Mouse (Mus musculus): ENCODE measurements at regions not wholly inside any gene's neighbourhood (a gene's known extent, or its start where the extent isn't known, plus 50 kb on each side); places are given as distances from the start of the nearest gene placed in this dataset.

- H3K27me3 ChIP-seq (ENCODE audit: control insufficient read depth, insufficient read depth, insufficient read length) = no peaks in the 10 kb centered on the region
- H3ac ChIP-seq (ENCODE audit: control insufficient read depth, insufficient read length, low read depth) = no peak overlapping the region
- no peak overlapping the region for H3K4me3 ChIP-seq (ENCODE audit: insufficient read depth, poor library complexity, severe bottlenecking)
- H3K79me3 ChIP-seq (ENCODE audit: low read depth) = no peaks in the 10 kb centered on the region
- H3K36me3 ChIP-seq (ENCODE audit: control insufficient read depth, insufficient read depth) = no peaks in the 10 kb centered on the region
- H3K79me2 ChIP-seq (ENCODE audit: control insufficient read depth, insufficient read depth) = no peaks in the 10 kb centered on the region
- TF ChIP-seq MAX (IDR thresholded peaks at IDR 0.05) = no peak
- no peak for TF ChIP-seq USF1 (IDR thresholded peaks at IDR 0.05; ENCODE audit: low read depth)
- TF ChIP-seq CTCF (IDR thresholded peaks at IDR 0.05; ENCODE audit: control insufficient read depth, insufficient read depth, insufficient read length) = no peak
- TF ChIP-seq MYOD1 (IDR thresholded peaks at IDR 0.05; ENCODE audit: control insufficient read depth, insufficient read length, low read depth) = no peak
- TF ChIP-seq MYOG (IDR thresholded peaks at IDR 0.05; ENCODE audit: control insufficient read depth, extremely low read depth, insufficient read length) = no peak
- TF ChIP-seq FOSL1 (IDR thresholded peaks at IDR 0.05; ENCODE audit: insufficient read depth, low read length, poor library complexity, severe bottlenecking) = no peak
- TF ChIP-seq CEBPB (IDR thresholded peaks at IDR 0.05; ENCODE audit: low read depth) = no peak
These were observed 279.5 kb upstream of the Kcnab2 start for GRCm38 (mm10) chr4:152757191-152757590.

- H3K27me3 ChIP-seq (ENCODE audit: control insufficient read depth, insufficient read depth, insufficient read length) = no peaks in the 10 kb centered on the region
- H3K79me3 ChIP-seq (ENCODE audit: low read depth) = no peaks in the 10 kb centered on the region
- H3K36me3 ChIP-seq (ENCODE audit: control insufficient read depth, insufficient read depth) = no peaks in the 10 kb centered on the region
- no peaks in the 10 kb centered on the region for H3K79me2 ChIP-seq (ENCODE audit: control insufficient read depth, insufficient read depth)
- H3ac ChIP-seq (ENCODE audit: control insufficient read depth, insufficient read length, low read depth) = no peak overlapping the region
- H3K4me3 ChIP-seq (ENCODE audit: insufficient read depth, poor library complexity, severe bottlenecking) = no peak overlapping the region
- TF ChIP-seq CEBPB (IDR thresholded peaks at IDR 0.05; ENCODE audit: low read depth) (no peak), FOSL1 (IDR thresholded peaks at IDR 0.05; ENCODE audit: insufficient read depth, low read length, poor library complexity, severe bottlenecking) (no peak), CTCF (IDR thresholded peaks at IDR 0.05; ENCODE audit: control insufficient read depth, insufficient read depth, insufficient read length) (no peak), USF1 (IDR thresholded peaks at IDR 0.05; ENCODE audit: low read depth) (no peak), MYOD1 (IDR thresholded peaks at IDR 0.05; ENCODE audit: control insufficient read depth, insufficient read length, low read depth) (no peak), MAX (IDR thresholded peaks at IDR 0.05) (no peak), MYOG (IDR thresholded peaks at IDR 0.05; ENCODE audit: control insufficient read depth, extremely low read depth, insufficient read length) (no peak)
These were observed 278.9 kb upstream of the Kcnab2 start for GRCm38 (mm10) chr4:152756535-152756934.

GRCm38 (mm10) chr4:152755756-152756155 is 278.1 kb upstream of the Kcnab2 start:
- Histone ChIP-seq H3K79me3 (ENCODE audit: low read depth) (no peaks in the 10 kb centered on the region), H3ac (ENCODE audit: control insufficient read depth, insufficient read length, low read depth) (no peak overlapping the region), H3K4me3 (ENCODE audit: insufficient read depth, poor library complexity, severe bottlenecking) (no peak overlapping the region), H3K27me3 (ENCODE audit: control insufficient read depth, insufficient read depth, insufficient read length) (no peaks in the 10 kb centered on the region), H3K79me2 (ENCODE audit: control insufficient read depth, insufficient read depth) (no peaks in the 10 kb centered on the region), H3K36me3 (ENCODE audit: control insufficient read depth, insufficient read depth) (no peaks in the 10 kb centered on the region)
- no peak for TF ChIP-seq MYOG (IDR thresholded peaks at IDR 0.05; ENCODE audit: control insufficient read depth, extremely low read depth, insufficient read length)
- TF ChIP-seq CTCF (IDR thresholded peaks at IDR 0.05; ENCODE audit: control insufficient read depth, insufficient read depth, insufficient read length) = no peak
- no peak for TF ChIP-seq MYOD1 (IDR thresholded peaks at IDR 0.05; ENCODE audit: control insufficient read depth, insufficient read length, low read depth)
- no peak for TF ChIP-seq MAX (IDR thresholded peaks at IDR 0.05)
- TF ChIP-seq USF1 (IDR thresholded peaks at IDR 0.05; ENCODE audit: low read depth) = no peak
- no peak for TF ChIP-seq CEBPB (IDR thresholded peaks at IDR 0.05; ENCODE audit: low read depth)
- TF ChIP-seq FOSL1 (IDR thresholded peaks at IDR 0.05; ENCODE audit: insufficient read depth, low read length, poor library complexity, severe bottlenecking) = no peak

GRCm38 (mm10) chr4:152744366-152744765 is 266.7 kb upstream of the Kcnab2 start:
- H3K79me2 ChIP-seq (ENCODE audit: control insufficient read depth, insufficient read depth) = no peaks in the 10 kb centered on the region
- no peak for TF ChIP-seq MAX (IDR thresholded peaks at IDR 0.05)
- no peak for TF ChIP-seq USF1 (IDR thresholded peaks at IDR 0.05; ENCODE audit: low read depth)
- TF ChIP-seq MYOG (IDR thresholded peaks at IDR 0.05; ENCODE audit: control insufficient read depth, extremely low read depth, insufficient read length) = no peak
- no peak for TF ChIP-seq CTCF (IDR thresholded peaks at IDR 0.05; ENCODE audit: control insufficient read depth, insufficient read depth, insufficient read length)
- no peak for TF ChIP-seq FOSL1 (IDR thresholded peaks at IDR 0.05; ENCODE audit: insufficient read depth, low read length, poor library complexity, severe bottlenecking)
- no peak for TF ChIP-seq MYOD1 (IDR thresholded peaks at IDR 0.05; ENCODE audit: control insufficient read depth, insufficient read length, low read depth)
- no peak for TF ChIP-seq CEBPB (IDR thresholded peaks at IDR 0.05; ENCODE audit: low read depth)
- H3K27me3 ChIP-seq (ENCODE audit: control insufficient read depth, insufficient read depth, insufficient read length) = no peaks in the 10 kb centered on the region
- no peaks in the 10 kb centered on the region for H3K36me3 ChIP-seq (ENCODE audit: control insufficient read depth, insufficient read depth)
- no peak overlapping the region for H3K4me3 ChIP-seq (ENCODE audit: insufficient read depth, poor library complexity, severe bottlenecking)
- no peak overlapping the region for H3ac ChIP-seq (ENCODE audit: control insufficient read depth, insufficient read length, low read depth)
- no peaks in the 10 kb centered on the region for H3K79me3 ChIP-seq (ENCODE audit: low read depth)

GRCm38 (mm10) chr4:152733017-152733416 is 255.3 kb upstream of the Kcnab2 start:
- Histone ChIP-seq H3ac (ENCODE audit: control insufficient read depth, insufficient read length, low read depth) (no peak overlapping the region), H3K79me3 (ENCODE audit: low read depth) (no peaks in the 10 kb centered on the region), H3K27me3 (ENCODE audit: control insufficient read depth, insufficient read depth, insufficient read length) (no peaks in the 10 kb centered on the region)

GRCm38 (mm10) chr4:152731988-152732387 is 254.3 kb upstream of the Kcnab2 start:
- no peaks in the 10 kb centered on the region for H3K36me3 ChIP-seq (ENCODE audit: control insufficient read depth, insufficient read depth)
- H3K79me3 ChIP-seq (ENCODE audit: low read depth) = no peaks in the 10 kb centered on the region
- H3K79me2 ChIP-seq (ENCODE audit: control insufficient read depth, insufficient read depth) = no peaks in the 10 kb centered on the region
- H3K4me3 ChIP-seq (ENCODE audit: insufficient read depth, poor library complexity, severe bottlenecking) = no peak overlapping the region
- TF ChIP-seq CTCF (IDR thresholded peaks at IDR 0.05; ENCODE audit: control insufficient read depth, insufficient read depth, insufficient read length) = no peak
- H3K27me3 ChIP-seq (ENCODE audit: control insufficient read depth, insufficient read depth, insufficient read length) = no peaks in the 10 kb centered on the region
- H3ac ChIP-seq (ENCODE audit: control insufficient read depth, insufficient read length, low read depth) = no peak overlapping the region

More at GRCm38 (mm10) chr4:152733017-152733416, 255.3 kb upstream of the Kcnab2 start:
- H3K36me3 ChIP-seq (ENCODE audit: control insufficient read depth, insufficient read depth) = no peaks in the 10 kb centered on the region
- no peak overlapping the region for H3K4me3 ChIP-seq (ENCODE audit: insufficient read depth, poor library complexity, severe bottlenecking)
- H3K79me2 ChIP-seq (ENCODE audit: control insufficient read depth, insufficient read depth) = no peaks in the 10 kb centered on the region
- TF ChIP-seq MAX (IDR thresholded peaks at IDR 0.05) = no peak
- no peak for TF ChIP-seq USF1 (IDR thresholded peaks at IDR 0.05; ENCODE audit: low read depth)
- TF ChIP-seq FOSL1 (IDR thresholded peaks at IDR 0.05; ENCODE audit: insufficient read depth, low read length, poor library complexity, severe bottlenecking) = no peak

Measured in C2C12 (cell line).